Mouse (Mus musculus) intestine, postnatal 0 days (tissue): ENCODE data around the gene Cep89. TPM values are rescaled to one million over a fixed set of nuclear protein-coding genes. Genes with fewer than 3 reads are reported as not detected.

Source experiments
- ATAC-seq: fragments of 200-750 bp; cut with Nextera tagmentation; 2 replicates; pipeline ENCODE4 v1.8.0; 2017; ENCODE audit warnings: mild to moderate bottlenecking, moderate TSS enrichment, moderate library complexity
- H3K27ac ChIP-seq: fragments of 300-500 bp; sonication (generic); 2 replicates; pipeline ENCODE4 v1.5.1; 2014; ENCODE audit warnings: mild to moderate bottlenecking, low read depth, low read length, moderate library complexity
- H3K27me3 ChIP-seq: fragments of 300-500 bp; sonication (generic); replicated peaks from 2 replicates; pipeline ENCODE4 v1.6.1; 2014; ENCODE audit warnings: low read length, mixed read lengths; ENCODE audit not compliant: control insufficient read depth, insufficient read depth
- H3K36me3 ChIP-seq: fragments of 300-500 bp; sonication (generic); 2 replicates; pipeline ENCODE4 v1.6.1; 2014; ENCODE audit warnings: mild to moderate bottlenecking, moderate library complexity; ENCODE audit not compliant: control insufficient read depth, insufficient read depth
- H3K4me1 ChIP-seq: fragments of 300-500 bp; sonication (generic); replicated peaks from 2 replicates; pipeline ENCODE4 v1.6.1; 2014; ENCODE audit warnings: antibody characterized with exemption, low read length, mixed read lengths; ENCODE audit not compliant: control insufficient read depth, insufficient read depth
- H3K4me2 ChIP-seq: fragments of 300-500 bp; sonication (generic); replicated peaks from 2 replicates; pipeline ENCODE4 v1.6.1; 2014; ENCODE audit warnings: low read depth, mild to moderate bottlenecking, moderate library complexity
- H3K4me3 ChIP-seq: fragments of 300-500 bp; sonication (generic); 2 replicates; pipeline ENCODE4 v1.5.1; 2014; ENCODE audit warnings: low read depth, low read length
- H3K9ac ChIP-seq: fragments of 300-500 bp; sonication (generic); 2 replicates; pipeline ENCODE4 v1.6.1; 2014; ENCODE audit warnings: mild to moderate bottlenecking, low read depth, low read length
- H3K9me3 ChIP-seq: fragments of 300-500 bp; sonication (generic); 2 replicates; pipeline ENCODE4 v1.6.1; 2016; ENCODE audit warnings: mixed run types; ENCODE audit not compliant: control insufficient read depth
- CTCF ChIP-seq: sonication (generic); IDR thresholded peaks from 2 replicates; pipeline ENCODE4 v1.5.1; 2016; ENCODE audit warnings: low read depth, mild to moderate bottlenecking, control low read depth, antibody characterized with exemption, moderate library complexity
- WGBS: fragments of 180-500 bp; shearing (Covaris S2); extraction: QIAGEN DNeasy Blood & Tissue Kit; methylation state at CpG from one replicate; pipeline ENCODE4 v1.1.7; 2014; 5-methylcytosine and 5-hydroxymethylcytosine counted together
- polyA plus RNA-seq: library from polyadenylated mRNA; unstranded; fragments of >200 nt; fragmentation: Nextera tagmentation; extraction: Ambion mirVana; gene quantifications from 2 replicates; pipeline ENCODE4 v1.2.1, GENCODE M21; 2015

Gene Cep89
- polyA plus RNA-seq, 1 experiment from 2014 or later = 10.1 TPM

GRCm38 (mm10) chr7:35371096-35371495 lies 25.7 kb upstream of the Cep89 start:
- H3K9me3 ChIP-seq = no peaks in the 10 kb centered on the region
- no peak overlapping the region for H3K4me2 ChIP-seq
- H3K4me3 ChIP-seq = no peak overlapping the region
- peak overlapping the region; percentile 91 for H3K27ac ChIP-seq
- 42% methylated on average over 14 of the region's 14 CpGs for WGBS
- H3K27me3 ChIP-seq = no peaks in the 10 kb centered on the region
- TF ChIP-seq CTCF = no peak
- no peak overlapping the region for H3K9ac ChIP-seq
- peaks cover 39% of the 10 kb centered on the region for H3K36me3 ChIP-seq
- H3K4me1 ChIP-seq = no peaks in the 10 kb centered on the region
- ATAC-seq = no peak

GRCm38 (mm10) chr7:35372483-35373017 lies 24.3 kb upstream of the Cep89 start:
- Histone ChIP-seq H3K4me3 (no peak overlapping the region), H3K9me3 (no peaks in the 10 kb centered on the region), H3K36me3 (peaks cover 41% of the 10 kb centered on the region), H3K4me2 (peak overlapping the region; percentile 32; the same call in 1 of the 2 replicates), H3K9ac (no peak overlapping the region), H3K27me3 (no peaks in the 10 kb centered on the region), H3K27ac (peak overlapping the region; percentile 91), H3K4me1 (no peaks in the 10 kb centered on the region)
- TF ChIP-seq CTCF = no peak
- WGBS = 38% methylated on average over 14 of the region's 14 CpGs
- ATAC-seq = peak; percentile 91

- H3K27me3 ChIP-seq = no peaks in the 10 kb centered on the region
- no peaks in the 10 kb centered on the region for H3K9me3 ChIP-seq
- 0 out of 2 replicates have a peak overlapping the region, but pooled peaks have one; percentile 32 for H3K4me2 ChIP-seq
- H3K9ac ChIP-seq = no peak overlapping the region
- TF ChIP-seq CTCF = peak; percentile 42
- H3K36me3 ChIP-seq = peaks cover 40% of the 10 kb centered on the region
- peak; percentile 86 for ATAC-seq
- no peak overlapping the region for H3K4me3 ChIP-seq
- peak overlapping the region; percentile 91 for H3K27ac ChIP-seq
- 31% methylated on average over 16 of the region's 16 CpGs for WGBS
- no peaks in the 10 kb centered on the region for H3K4me1 ChIP-seq
These were observed 23.5 kb upstream of the Cep89 start for GRCm38 (mm10) chr7:35373146-35373989.

GRCm38 (mm10) chr7:35374265-35374664 lies 22.6 kb upstream of the Cep89 start:
- ATAC-seq = no peak
- 68% methylated on average over 7 of the region's 7 CpGs for WGBS
- Histone ChIP-seq H3K9me3 (no peaks in the 10 kb centered on the region), H3K4me3 (no peak overlapping the region), H3K4me1 (no peaks in the 10 kb centered on the region), H3K9ac (no peak overlapping the region), H3K27me3 (no peaks in the 10 kb centered on the region), H3K4me2 (no peak overlapping the region), H3K36me3 (peaks cover 39% of the 10 kb centered on the region), H3K27ac (peak overlapping the region; percentile 91)
- TF ChIP-seq CTCF = no peak

- no peaks in the 10 kb centered on the region for H3K9me3 ChIP-seq
- no peak for TF ChIP-seq CTCF
- no peak overlapping the region for H3K9ac ChIP-seq
- peaks cover 37% of the 10 kb centered on the region for H3K36me3 ChIP-seq
- H3K27ac ChIP-seq = no peak overlapping the region; the same call in 1 of the 2 replicates
- ATAC-seq = no peak
- no peak overlapping the region for H3K4me2 ChIP-seq
- 82% methylated on average over 9 of the region's 9 CpGs for WGBS
- H3K27me3 ChIP-seq = no peaks in the 10 kb centered on the region
- H3K4me3 ChIP-seq = no peak overlapping the region
- H3K4me1 ChIP-seq = no peaks in the 10 kb centered on the region
These were observed 20.2 kb upstream of the Cep89 start for GRCm38 (mm10) chr7:35376623-35377022.

- ATAC-seq = no peak
- Histone ChIP-seq H3K4me2 (no peak overlapping the region), H3K4me1 (no peaks in the 10 kb centered on the region), H3K9ac (no peak overlapping the region), H3K27ac (no peak overlapping the region; the same call in 1 of the 2 replicates), H3K36me3 (peaks cover 48% of the 10 kb centered on the region), H3K9me3 (no peaks in the 10 kb centered on the region), H3K4me3 (no peak overlapping the region), H3K27me3 (no peaks in the 10 kb centered on the region)
- 35% methylated on average over 16 of the region's 16 CpGs for WGBS
- no peak for TF ChIP-seq CTCF
These were observed 17.2 kb upstream of the Cep89 start for GRCm38 (mm10) chr7:35379492-35380119.
